Mouse (Mus musculus) neural tube, embryonic 12.5 days (tissue): ENCODE measurements around the gene Pi4ka. TPM values are rescaled to one million over a fixed set of nuclear protein-coding genes. Genes with fewer than 3 reads are reported as not detected.

Experiments
- ATAC-seq: fragments of 200-750 bp; cut with Nextera tagmentation; 2 replicates; pipeline ENCODE4 v1.8.0; 2017; ENCODE audit warnings: low read depth, mild to moderate bottlenecking, moderate TSS enrichment, moderate library complexity; ENCODE audit not compliant: low FRiP score
- H3K27ac ChIP-seq: fragments of 300-500 bp; sonication (generic); 2 replicates; pipeline ENCODE4 v1.5.1; 2016
- H3K27me3 ChIP-seq: fragments of 300-500 bp; sonication (generic); replicated peaks from 2 replicates; pipeline ENCODE4 v1.6.1; 2016; ENCODE audit warnings: mild to moderate bottlenecking
- H3K36me3 ChIP-seq: fragments of 300-500 bp; sonication (generic); 2 replicates; pipeline ENCODE4 v1.6.1; 2016; ENCODE audit warnings: mild to moderate bottlenecking
- H3K4me1 ChIP-seq: fragments of 300-500 bp; sonication (generic); 2 replicates; pipeline ENCODE4 v1.6.1; 2016
- H3K4me2 ChIP-seq: fragments of 300-500 bp; sonication (generic); replicated peaks from 2 replicates; pipeline ENCODE4 v1.6.1; 2016; ENCODE audit warnings: mild to moderate bottlenecking
- H3K4me3 ChIP-seq: fragments of 300-500 bp; sonication (generic); 2 replicates; pipeline ENCODE4 v1.5.1; 2016
- H3K9ac ChIP-seq: fragments of 300-500 bp; sonication (generic); 2 replicates; pipeline ENCODE4 v1.6.1; 2016; ENCODE audit warnings: mild to moderate bottlenecking
- H3K9me3 ChIP-seq: fragments of 300-500 bp; sonication (generic); 2 replicates; pipeline ENCODE4 v1.6.1; 2016; ENCODE audit warnings: mild to moderate bottlenecking
- WGBS: fragments of 180-500 bp; shearing (Covaris S2); methylation state at CpG from one replicate; pipeline ENCODE4 v1.1.7; 2016; 5-methylcytosine and 5-hydroxymethylcytosine counted together
- polyA plus RNA-seq: library from polyadenylated mRNA; unstranded; fragments of >200 nt; fragmentation: Nextera tagmentation; extraction: Ambion mirVana; gene quantifications from 2 replicates; pipeline ENCODE4 v1.2.1, GENCODE M21; 2016

The Pi4ka gene
- polyA plus RNA-seq, 1 experiment from 2014 or later = 61.8 TPM

- WGBS = 80% methylated on average over 2 of the region's 2 CpGs
- H3K9ac ChIP-seq = no peak within 1 kb of the TSS
- H3K4me2 ChIP-seq = no peak within 1 kb of the TSS
- no peaks in the 10 kb centered on the region for H3K4me1 ChIP-seq
- no peaks in the 10 kb centered on the region for H3K9me3 ChIP-seq
- ATAC-seq = no peak
- H3K27ac ChIP-seq = no peak within 1 kb of the TSS
- no peak within 1 kb of the TSS for H3K4me3 ChIP-seq
- H3K36me3 ChIP-seq = peaks cover 7% of the 10 kb centered on the region
- no peaks in the 10 kb centered on the region for H3K27me3 ChIP-seq
Measured at GRCm38 (mm10) chr16:17331116-17331515, 75.0 kb downstream of the Pi4ka start, which contains the start of gene Serpind1. Gene Serpind1, plus strand, starts transcription at chr16:17331371.

- no peak for ATAC-seq
- Histone ChIP-seq H3K4me1 (no peaks in the 10 kb centered on the region), H3K4me2 (no peak overlapping the region), H3K4me3 (no peak overlapping the region), H3K9me3 (no peaks in the 10 kb centered on the region), H3K27me3 (no peaks in the 10 kb centered on the region), H3K9ac (no peak overlapping the region), H3K36me3 (peaks cover 10% of the 10 kb centered on the region), H3K27ac (no peak overlapping the region)
- 94% methylated on average over 1 of the region's 1 CpGs for WGBS
Measured at GRCm38 (mm10) chr16:17329848-17330570, 76.1 kb downstream of the Pi4ka start.

- H3K4me3 ChIP-seq = no peak overlapping the region
- no peaks in the 10 kb centered on the region for H3K9me3 ChIP-seq
- 88% methylated on average over 2 of the region's 2 CpGs for WGBS
- peaks cover 37% of the 10 kb centered on the region for H3K36me3 ChIP-seq
- H3K4me2 ChIP-seq = no peak overlapping the region
- no peak for ATAC-seq
- no peaks in the 10 kb centered on the region for H3K4me1 ChIP-seq
- H3K27ac ChIP-seq = no peak overlapping the region
- H3K27me3 ChIP-seq = no peaks in the 10 kb centered on the region
- H3K9ac ChIP-seq = no peak overlapping the region
Measured at GRCm38 (mm10) chr16:17326064-17326463, 80.0 kb downstream of the Pi4ka start.

- no peak overlapping the region for H3K4me2 ChIP-seq
- H3K27ac ChIP-seq = no peak overlapping the region
- H3K9me3 ChIP-seq = no peaks in the 10 kb centered on the region
- H3K4me3 ChIP-seq = no peak overlapping the region
- no peaks in the 10 kb centered on the region for H3K27me3 ChIP-seq
- H3K9ac ChIP-seq = no peak overlapping the region
- no peak for ATAC-seq
- H3K36me3 ChIP-seq = peaks cover 37% of the 10 kb centered on the region
- 95% methylated on average over 5 of the region's 5 CpGs for WGBS
- H3K4me1 ChIP-seq = no peaks in the 10 kb centered on the region
Measured at GRCm38 (mm10) chr16:17324745-17325144, 81.4 kb downstream of the Pi4ka start.

DNA sequence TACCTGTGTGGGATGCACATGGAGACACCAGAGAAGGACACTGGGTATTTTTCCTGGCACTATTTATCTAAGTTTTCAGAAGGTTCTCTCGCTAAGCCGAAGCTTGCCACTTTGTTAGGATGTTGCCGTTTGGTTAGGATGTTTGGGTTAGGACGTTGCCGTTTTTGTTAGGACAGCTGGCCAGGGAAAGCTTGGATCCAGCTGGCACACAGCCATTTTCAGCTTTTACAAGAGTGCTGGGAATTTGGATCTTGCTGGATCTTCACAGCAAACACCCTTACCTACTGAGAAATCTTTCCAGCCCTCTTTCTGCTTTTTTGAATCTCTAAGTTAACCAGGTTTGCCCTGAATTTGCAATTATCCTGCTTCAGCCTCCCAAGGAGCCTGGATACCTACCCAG lies 84.6 kb downstream of the Pi4ka start:
- WGBS = 79% methylated on average over 5 of the region's 5 CpGs
- peaks cover 57% of the 10 kb centered on the region for H3K36me3 ChIP-seq
- H3K4me1 ChIP-seq = no peaks in the 10 kb centered on the region

GRCm38 (mm10) chr16:17316554-17316953 lies 89.6 kb downstream of the Pi4ka start:
- no peak for ATAC-seq
- WGBS = 95% methylated on average over 7 of the region's 7 CpGs

More for the DNA sequence above, 84.6 kb downstream of the Pi4ka start:
- H3K27ac ChIP-seq = no peak overlapping the region
- no peak for ATAC-seq
- H3K9me3 ChIP-seq = no peaks in the 10 kb centered on the region
- no peak overlapping the region for H3K4me2 ChIP-seq
- no peak overlapping the region for H3K9ac ChIP-seq
- H3K4me3 ChIP-seq = no peak overlapping the region
- no peaks in the 10 kb centered on the region for H3K27me3 ChIP-seq

GRCm38 (mm10) chr16:17312531-17312930 lies 93.6 kb downstream of the Pi4ka start:
- 93% methylated on average over 5 of the region's 5 CpGs for WGBS
- Histone ChIP-seq H3K27ac (no peak overlapping the region), H3K4me3 (no peak overlapping the region), H3K4me2 (no peak overlapping the region), H3K27me3 (no peaks in the 10 kb centered on the region), H3K4me1 (no peaks in the 10 kb centered on the region), H3K36me3 (peaks cover 91% of the 10 kb centered on the region), H3K9ac (no peak overlapping the region), H3K9me3 (no peaks in the 10 kb centered on the region)
- no peak for ATAC-seq

More at GRCm38 (mm10) chr16:17316554-17316953, 89.6 kb downstream of the Pi4ka start:
- Histone ChIP-seq H3K27ac (no peak overlapping the region), H3K9ac (no peak overlapping the region), H3K9me3 (no peaks in the 10 kb centered on the region), H3K36me3 (peaks cover 71% of the 10 kb centered on the region), H3K4me2 (no peak overlapping the region), H3K4me1 (no peaks in the 10 kb centered on the region), H3K4me3 (no peak overlapping the region), H3K27me3 (no peaks in the 10 kb centered on the region)

DNA sequence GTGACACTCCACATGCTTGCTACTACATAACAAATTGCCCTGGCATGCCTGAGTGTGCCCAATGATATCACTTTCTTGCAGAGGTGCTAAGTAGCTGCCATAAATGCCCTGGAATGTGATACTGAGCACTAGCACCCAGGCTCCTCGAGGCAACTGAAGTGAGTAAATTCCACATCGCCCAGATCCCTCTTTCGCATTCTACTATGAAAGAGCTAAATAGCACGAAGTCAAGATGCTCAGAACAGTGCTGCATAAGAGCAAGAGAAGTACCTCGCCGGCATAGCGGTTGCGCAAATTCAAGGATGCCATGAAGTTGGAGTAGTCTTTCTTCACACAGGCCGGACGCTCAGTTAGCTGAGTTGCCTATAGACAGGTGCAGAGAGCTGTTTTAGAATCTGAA lies 97.1 kb downstream of the Pi4ka start:
- no peak overlapping the region for H3K4me2 ChIP-seq
- H3K27me3 ChIP-seq = no peaks in the 10 kb centered on the region
- H3K36me3 ChIP-seq = peaks cover 88% of the 10 kb centered on the region
- H3K9me3 ChIP-seq = no peaks in the 10 kb centered on the region
- WGBS = 92% methylated on average over 10 of the region's 10 CpGs
- H3K4me3 ChIP-seq = no peak overlapping the region
- no peak for ATAC-seq
- H3K4me1 ChIP-seq = no peaks in the 10 kb centered on the region
- H3K27ac ChIP-seq = no peak overlapping the region
- no peak overlapping the region for H3K9ac ChIP-seq

- 95% methylated on average over 5 of the region's 5 CpGs for WGBS
Measured at GRCm38 (mm10) chr16:17307461-17307860, 98.7 kb downstream of the Pi4ka start.

GRCm38 (mm10) chr16:17303521-17304245 lies 102.4 kb downstream of the Pi4ka start:
- no peaks in the 10 kb centered on the region for H3K9me3 ChIP-seq
- no peak overlapping the region for H3K4me2 ChIP-seq
- no peak overlapping the region for H3K4me3 ChIP-seq
- H3K36me3 ChIP-seq = peaks cover 84% of the 10 kb centered on the region
- WGBS = 87% methylated on average over 5 of the region's 5 CpGs
- no peaks in the 10 kb centered on the region for H3K27me3 ChIP-seq
- H3K9ac ChIP-seq = no peak overlapping the region
- no peak overlapping the region for H3K27ac ChIP-seq
- no peaks in the 10 kb centered on the region for H3K4me1 ChIP-seq
- ATAC-seq = no peak

More at GRCm38 (mm10) chr16:17307461-17307860, 98.7 kb downstream of the Pi4ka start:
- Histone ChIP-seq H3K9ac (no peak overlapping the region), H3K27ac (no peak overlapping the region), H3K9me3 (no peaks in the 10 kb centered on the region), H3K36me3 (peaks cover 86% of the 10 kb centered on the region), H3K4me1 (no peaks in the 10 kb centered on the region), H3K4me3 (no peak overlapping the region), H3K4me2 (no peak overlapping the region), H3K27me3 (no peaks in the 10 kb centered on the region)
- ATAC-seq = no peak

DNA sequence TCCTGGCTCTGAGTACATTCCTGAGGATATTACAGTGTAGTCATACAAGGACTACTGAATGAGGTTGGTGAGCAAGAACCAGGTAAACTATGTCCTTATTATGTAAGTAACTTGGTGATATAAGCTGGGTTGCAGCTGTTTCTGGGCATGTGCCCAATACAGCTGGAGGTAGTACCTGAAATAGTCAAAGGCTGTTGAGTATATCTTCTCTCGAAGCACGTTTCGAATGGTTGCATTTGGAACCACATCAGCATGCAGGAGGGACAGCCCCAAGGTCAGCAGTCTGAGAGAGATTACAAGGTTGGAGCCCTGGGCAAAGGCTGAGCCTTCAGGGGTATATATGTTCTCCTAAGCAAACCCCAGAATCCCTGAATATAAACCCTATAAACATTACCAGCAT lies 105.3 kb downstream of the Pi4ka start:
- Histone ChIP-seq H3K4me3 (no peak overlapping the region), H3K4me1 (no peaks in the 10 kb centered on the region), H3K9ac (no peak overlapping the region), H3K27ac (no peak overlapping the region), H3K36me3 (peaks cover 88% of the 10 kb centered on the region), H3K27me3 (no peaks in the 10 kb centered on the region), H3K9me3 (no peaks in the 10 kb centered on the region), H3K4me2 (no peak overlapping the region)
- 92% methylated on average over 3 of the region's 3 CpGs for WGBS
- ATAC-seq = no peak

DNA sequence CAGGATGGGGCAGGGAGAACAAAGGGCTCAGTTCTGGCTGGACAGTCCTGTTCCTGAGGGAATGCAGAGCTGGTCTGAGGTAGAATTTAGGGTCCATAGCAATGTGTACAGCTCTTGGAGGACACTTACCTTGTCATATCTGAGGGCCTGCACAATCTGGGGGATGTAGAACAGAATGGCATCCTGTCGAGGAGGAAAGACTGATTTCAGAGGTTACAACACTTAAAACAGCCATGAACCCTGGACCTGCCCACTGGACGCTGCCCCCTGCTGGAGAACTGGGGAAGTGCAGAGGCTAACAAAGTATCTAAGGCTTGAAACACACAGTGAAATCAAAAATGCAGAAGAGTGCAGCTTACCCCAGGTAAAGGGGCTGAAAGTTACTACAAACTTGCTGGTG lies 113.4 kb downstream of the Pi4ka start:
- Histone ChIP-seq H3K4me2 (no peak overlapping the region), H3K9ac (no peak overlapping the region), H3K36me3 (peaks cover 71% of the 10 kb centered on the region), H3K9me3 (no peaks in the 10 kb centered on the region), H3K4me1 (no peaks in the 10 kb centered on the region), H3K27me3 (no peaks in the 10 kb centered on the region), H3K4me3 (no peak overlapping the region), H3K27ac (no peak overlapping the region)
- WGBS = 2% methylated on average over 2 of the region's 2 CpGs
- ATAC-seq = no peak
